Mouse (Mus musculus) intestine, embryonic 16.5 days (tissue): ENCODE results near the gene Gdf10. TPM values are rescaled to one million over a fixed set of nuclear protein-coding genes. Genes with fewer than 3 reads are reported as not detected.

ENCODE experiments used
- polyA plus RNA-seq: library from polyadenylated mRNA; unstranded; fragments of >200 nt; fragmentation: Nextera tagmentation; extraction: Ambion mirVana; gene quantifications from 2 replicates; pipeline ENCODE4 v1.2.1, GENCODE M21; 2015

The Gdf10 gene
- polyA plus RNA-seq, 1 experiment from 2014 or later = 6.6 TPM

Other genes starting within 250 kb of the Gdf10 start
- 0.11 and 0.34 TPM in 2 replicates for gene Gdf2, start 17.5 kb downstream of the Gdf10 start, polyA plus RNA-seq
- gene Rbp3, start 30.4 kb downstream of the Gdf10 start, polyA plus RNA-seq = not detected in 2 replicates
- 0.12 TPM in 2 replicates for gene Zfp488, start 55.2 kb downstream of the Gdf10 start, polyA plus RNA-seq
- gene Gm30083, start 91.6 kb downstream of the Gdf10 start, polyA plus RNA-seq = not detected in 2 replicates
- not detected in 2 replicates for gene Gm5460, start 93.2 kb downstream of the Gdf10 start, polyA plus RNA-seq
- not detected in 2 replicates for gene Antxrl, start 129.1 kb downstream of the Gdf10 start, polyA plus RNA-seq
- 5.7 and 6.7 TPM in 2 replicates for gene Anxa8, start 162.4 kb downstream of the Gdf10 start, polyA plus RNA-seq
- 0.24 and 0.98 TPM in 2 replicates for gene A630023A22Rik, start 179.2 kb downstream of the Gdf10 start, polyA plus RNA-seq
- gene Npy4r, start 228.9 kb downstream of the Gdf10 start, polyA plus RNA-seq = 0.42 and 0.48 TPM in 2 replicates